In the genomic region with DNA sequence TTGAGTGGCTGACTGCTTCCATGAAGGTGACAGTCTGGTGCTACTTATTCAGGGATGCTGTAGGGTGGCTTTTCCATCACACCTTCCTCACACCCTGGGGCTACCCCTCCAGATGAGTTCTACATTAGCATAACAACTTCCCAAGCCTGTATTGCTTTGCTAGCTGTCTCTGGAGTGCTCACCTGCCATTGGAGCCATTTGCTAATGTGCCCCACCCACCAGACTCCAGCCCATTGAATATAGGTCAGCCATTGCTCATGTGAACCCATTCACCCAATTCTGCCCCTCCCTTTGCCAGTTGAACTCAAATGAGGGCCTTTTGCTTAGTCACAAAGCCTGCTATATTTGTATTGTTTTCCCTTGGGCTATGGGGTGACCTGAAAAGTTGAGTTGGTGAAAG, we compare ENCODE assay signal across 25 mouse cellular contexts.
DNase-seq lines count a peak whose midpoint lies in the region; ATAC-seq and TF ChIP-seq lines count a peak whose summit lies in the region.
"Had no signal": no experiment of that assay in that cellular context is flagged by ENCODE, and none has a peak within 500 bp of the region (broad histone marks: within the 10 kb centered on the region; RNA-seq: fewer than 3 reads in every experiment).

No protein-coding gene starts in this region.

- ATAC-seq in intestine, postnatal 0 days, result no peak
- ATAC-seq: forebrain, embryonic 15.5 days; intestine, embryonic 15.5 days had no signal

- DNase-seq in thymus, adult 2 months, result no peak
- DNase-seq in thymus, postnatal 4 days, result no peak
- DNase-seq in ES-CJ7 (ENCODE audit: low read depth, low spot score), result peak; percentile 72
- peak; percentile 75 for DNase-seq in ZHBTc4 (ENCODE audit: low read depth, low spot score)
- no peak for DNase-seq in kidney, postnatal 36 days
- DNase-seq: adrenal gland, adult 2 months; adrenal gland, postnatal 25 days; cerebellum, adult 11-12 months; cerebellum, adult 8-10 months; cerebellum, postnatal 10 days; cerebellum, postnatal 36 days; embryo, embryonic 11 days; gastrocnemius, postnatal 25 days; heart, adult 2 months; kidney, adult 18-20 months had no signal

- H3K4me2 ChIP-seq in intestine, postnatal 0 days (replicated peaks; ENCODE audit: low read depth), result no peak overlapping the region
- H3K4me2 ChIP-seq: embryonic facial prominence, embryonic 13.5 days; forebrain, embryonic 12.5 days; forebrain, embryonic 15.5 days; heart, embryonic 11.5 days; hindbrain, embryonic 12.5 days; hindbrain, embryonic 15.5 days; intestine, embryonic 15.5 days had no signal

- H3K36me3 ChIP-seq in thymus, adult 2 months (ENCODE audit: control insufficient read depth, insufficient read depth, low read length), result peaks cover 23% of the 10 kb centered on the region
- H3K36me3 ChIP-seq in intestine, postnatal 0 days (ENCODE audit: control insufficient read depth, insufficient read depth), result no peaks in the 10 kb centered on the region
- H3K36me3 ChIP-seq: embryonic facial prominence, embryonic 10.5 days; forebrain, embryonic 12.5 days; forebrain, embryonic 15.5 days; hindbrain, embryonic 12.5 days; hindbrain, embryonic 15.5 days; intestine, embryonic 15.5 days had no signal

- no peaks in the 10 kb centered on the region for H3K27me3 ChIP-seq in thymus, adult 2 months (ENCODE audit: control insufficient read depth, insufficient read depth, low read length)
- H3K27me3 ChIP-seq in intestine, postnatal 0 days (replicated peaks; ENCODE audit: control insufficient read depth, insufficient read depth, low read length), result no peaks in the 10 kb centered on the region
- H3K27me3 ChIP-seq: embryonic facial prominence, embryonic 13.5 days; forebrain, embryonic 12.5 days; forebrain, embryonic 15.5 days; intestine, embryonic 15.5 days had no signal

- no peak overlapping the region for H3K4me3 ChIP-seq in thymus, adult 2 months (ENCODE audit: control insufficient read depth, insufficient read depth, low read length)
- no peak overlapping the region for H3K4me3 ChIP-seq in intestine, postnatal 0 days (ENCODE audit: low read depth, low read length)
- H3K4me3 ChIP-seq: embryonic facial prominence, embryonic 10.5 days; embryonic facial prominence, embryonic 13.5 days; erythroblast, embryonic 14.5 days; forebrain, embryonic 12.5 days; forebrain, embryonic 15.5 days; heart, adult 2 months; hindbrain, embryonic 12.5 days; hindbrain, embryonic 15.5 days; intestine, embryonic 15.5 days had no signal

- peak overlapping the region; percentile 24; the same call in 1 of the 2 replicates for H3K27ac ChIP-seq in thymus, adult 2 months (ENCODE audit: control insufficient read depth, insufficient read depth, low read length)
- H3K27ac ChIP-seq in intestine, postnatal 0 days (ENCODE audit: low read depth, low read length), result no peak overlapping the region
- H3K27ac ChIP-seq: embryonic facial prominence, embryonic 10.5 days; embryonic facial prominence, embryonic 13.5 days; forebrain, embryonic 12.5 days; forebrain, embryonic 15.5 days; heart, adult 2 months; hindbrain, embryonic 12.5 days; hindbrain, embryonic 15.5 days; intestine, embryonic 15.5 days had no signal

- peaks cover 28% of the 10 kb centered on the region for H3K4me1 ChIP-seq in thymus, adult 2 months (replicated peaks; ENCODE audit: control insufficient read depth, insufficient read depth, low read length)
- no peaks in the 10 kb centered on the region for H3K4me1 ChIP-seq in intestine, postnatal 0 days (replicated peaks; ENCODE audit: control insufficient read depth, insufficient read depth, low read length)
- H3K4me1 ChIP-seq: forebrain, embryonic 12.5 days; intestine, embryonic 15.5 days had no signal

- no peak for TF ChIP-seq POLR2A in thymus, adult 2 months (IDR thresholded peaks at IDR 0.05; ENCODE audit: control insufficient read depth, extremely low read depth, insufficient read depth, low read length, poor library complexity)

- no peak for TF ChIP-seq CTCF in thymus, adult 2 months (IDR thresholded peaks at IDR 0.05; ENCODE audit: borderline replicate concordance, control insufficient read depth, extremely low read depth, insufficient read depth, low read length, poor library complexity)
- no peak for TF ChIP-seq CTCF in intestine, postnatal 0 days (IDR thresholded peaks at IDR 0.05; ENCODE audit: low read depth)

- H3K9me3 ChIP-seq in intestine, postnatal 0 days (ENCODE audit: control insufficient read depth), result no peaks in the 10 kb centered on the region
- H3K9me3 ChIP-seq: forebrain, embryonic 12.5 days; forebrain, embryonic 15.5 days; intestine, embryonic 15.5 days had no signal

- H3K9ac ChIP-seq in intestine, postnatal 0 days (ENCODE audit: low read depth, low read length), result no peak overlapping the region
- H3K9ac ChIP-seq: embryonic facial prominence, embryonic 13.5 days; forebrain, embryonic 12.5 days; forebrain, embryonic 15.5 days; hindbrain, embryonic 12.5 days; hindbrain, embryonic 15.5 days; intestine, embryonic 15.5 days had no signal

Comparison
In these comparisons a context has a peak if more than half of its experiments do, and no peak if none do; other contexts are left out.
1. DNase-seq: peak in ES-CJ7 (single experiment) and ZHBTc4 (single experiment); none in thymus, adult 2 months (single experiment), thymus, postnatal 4 days (single experiment) and kidney, postnatal 36 days (0 of 2).